Mouse (Mus musculus) ES-E14 (cell line): ENCODE data around the gene Efna1.

Experiments used
- CHD2 ChIP-seq: IDR thresholded peaks from 2 replicates; pipeline ENCODE4 v1.6.1; 2014; ENCODE audit warnings: mild to moderate bottlenecking, low read depth, low read length, inconsistent platforms
- MAFK ChIP-seq: IDR thresholded peaks from 2 replicates; pipeline ENCODE4 v1.6.1; 2014; ENCODE audit warnings: mild to moderate bottlenecking, low read depth, low read length, inconsistent platforms; ENCODE audit not compliant: insufficient read depth
- ZNF384 ChIP-seq: IDR thresholded peaks from 2 replicates; pipeline ENCODE4 v1.6.1; 2012; ENCODE audit warnings: low read depth, low read length, inconsistent platforms

DNA sequence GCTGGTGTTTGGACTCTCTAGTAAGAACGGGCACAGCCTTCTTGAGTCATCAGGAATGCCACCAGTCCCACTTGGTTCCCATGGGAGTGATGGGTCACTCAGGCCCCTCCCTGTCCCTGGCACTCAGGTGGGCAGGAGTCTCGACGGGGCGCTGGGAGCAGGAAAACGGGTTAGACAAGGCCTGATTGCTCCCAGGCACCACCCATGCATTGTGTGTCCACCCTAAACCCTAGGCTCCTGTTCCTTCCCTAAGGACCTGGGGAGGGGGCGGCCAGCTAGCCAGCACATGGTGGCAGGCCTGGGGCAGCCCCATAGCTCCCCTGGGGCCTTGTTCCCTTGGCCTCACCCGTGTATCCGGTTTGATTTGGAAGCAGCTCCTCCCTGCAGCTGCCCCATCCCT lies 37.4 kb upstream of the Efna1 start:
- TF ChIP-seq ZNF384 = no peak
- no peak for TF ChIP-seq CHD2
- no peak for TF ChIP-seq MAFK
